Mouse (Mus musculus): ENCODE measurements around the gene Ckmt1. TPM values are rescaled to one million over a fixed set of nuclear protein-coding genes. Genes with fewer than 3 reads are reported as not detected.

The Ckmt1 gene
- polyA plus RNA-seq (2012) = not detected in 2 replicates

DNA sequence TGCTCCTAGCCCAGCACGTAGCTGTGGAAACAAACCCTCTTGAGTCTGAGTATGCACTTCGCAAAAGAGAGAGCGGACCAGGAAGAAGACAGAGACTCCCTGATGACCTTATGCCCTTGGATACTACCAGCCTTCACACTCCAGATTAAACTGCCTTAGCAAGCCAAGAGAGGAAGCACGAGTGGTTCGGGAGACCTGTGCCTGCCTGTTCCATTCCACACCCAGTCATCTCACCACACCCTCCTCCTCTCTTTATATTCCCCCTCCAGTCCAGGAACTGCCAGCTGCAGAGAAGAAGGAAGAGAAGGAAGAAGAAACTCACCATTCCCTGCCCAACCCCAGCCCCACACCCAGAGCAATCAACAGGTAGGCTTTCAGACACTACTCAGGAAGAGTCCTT lies at the start of gene Ckmt1:
Gene Ckmt1 (plus strand): TSS at position 221 of the 400 bp plus-strand sequence.
- Histone ChIP-seq H3K4me1 (ENCODE audit: control insufficient read depth) (peaks cover 22% of the 10 kb centered on the region), H3K4me3 (replicated peaks) (no peak within 1 kb of the TSS), H3K36me3 (ENCODE audit: control insufficient read depth) (no peaks in the 10 kb centered on the region), H3K9me3 (ENCODE audit: control insufficient read depth, low read length) (no peaks in the 10 kb centered on the region), H3K27me3 (ENCODE audit: control insufficient read depth) (peaks cover 74% of the 10 kb centered on the region)
- TF ChIP-seq TAL1 (IDR thresholded peaks at IDR 0.05; ENCODE audit: low read length) (no peak), GATA1 (IDR thresholded peaks at IDR 0.05; ENCODE audit: low read length) (no peak)

GRCm38 (mm10) chr2:121308997-121309416 lies 48.5 kb upstream of the Ckmt1 start:
- no peak for TF ChIP-seq GATA1 (IDR thresholded peaks at IDR 0.05; ENCODE audit: low read length)
- no peak for TF ChIP-seq TAL1 (IDR thresholded peaks at IDR 0.05; ENCODE audit: low read length)
- H3K4me3 ChIP-seq (replicated peaks) = no peak overlapping the region
- no peaks in the 10 kb centered on the region for H3K4me1 ChIP-seq (ENCODE audit: control insufficient read depth)
- peaks cover 2% of the 10 kb centered on the region; the same call in 1 of the 2 replicates for H3K27me3 ChIP-seq (ENCODE audit: control insufficient read depth)
- no peaks in the 10 kb centered on the region for H3K36me3 ChIP-seq (ENCODE audit: control insufficient read depth)
- no peaks in the 10 kb centered on the region for H3K9me3 ChIP-seq (ENCODE audit: control insufficient read depth, low read length)

DNA sequence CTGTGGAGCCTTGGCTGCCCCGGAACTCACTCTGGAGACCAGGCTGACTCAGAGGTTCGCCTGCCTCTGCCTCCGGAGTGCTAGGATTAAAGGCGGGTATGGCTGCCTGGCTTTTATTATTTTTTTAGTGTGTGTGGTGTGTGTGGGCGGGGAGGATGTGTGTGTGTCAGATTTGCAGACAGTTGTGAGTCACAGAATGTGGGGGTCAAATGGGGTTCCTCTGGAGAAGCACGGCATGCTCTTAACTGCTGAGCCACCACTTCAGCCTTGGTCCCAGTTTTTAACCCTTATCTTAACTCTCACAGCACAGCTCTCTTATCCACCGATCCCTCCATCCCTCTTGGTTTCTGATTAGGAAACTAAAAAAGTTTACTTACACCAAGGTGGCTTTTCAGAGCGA lies 41.2 kb upstream of the Ckmt1 start:
- TF ChIP-seq GATA1 (IDR thresholded peaks at IDR 0.05; ENCODE audit: low read length) (no peak), TAL1 (IDR thresholded peaks at IDR 0.05; ENCODE audit: low read length) (no peak)
- H3K9me3 ChIP-seq (ENCODE audit: control insufficient read depth, low read length) = no peaks in the 10 kb centered on the region
- H3K36me3 ChIP-seq (ENCODE audit: control insufficient read depth) = peaks cover 1% of the 10 kb centered on the region
- no peaks in the 10 kb centered on the region for H3K4me1 ChIP-seq (ENCODE audit: control insufficient read depth)
- H3K27me3 ChIP-seq (ENCODE audit: control insufficient read depth) = no peaks in the 10 kb centered on the region
- no peak overlapping the region for H3K4me3 ChIP-seq (replicated peaks)

GRCm38 (mm10) chr2:121323041-121323440 lies 34.5 kb upstream of the Ckmt1 start:
- peaks cover 8% of the 10 kb centered on the region for H3K36me3 ChIP-seq (ENCODE audit: control insufficient read depth)

GRCm38 (mm10) chr2:121323693-121324470 lies 33.6 kb upstream of the Ckmt1 start:
- H3K4me1 ChIP-seq (ENCODE audit: control insufficient read depth) = no peaks in the 10 kb centered on the region
- H3K27me3 ChIP-seq (ENCODE audit: control insufficient read depth) = no peaks in the 10 kb centered on the region
- H3K4me3 ChIP-seq (replicated peaks) = no peak overlapping the region
- H3K36me3 ChIP-seq (ENCODE audit: control insufficient read depth) = peaks cover 8% of the 10 kb centered on the region
- TF ChIP-seq GATA1 (IDR thresholded peaks at IDR 0.05; ENCODE audit: low read length) = no peak
- no peak for TF ChIP-seq TAL1 (IDR thresholded peaks at IDR 0.05; ENCODE audit: low read length)
- no peaks in the 10 kb centered on the region for H3K9me3 ChIP-seq (ENCODE audit: control insufficient read depth, low read length)

More at GRCm38 (mm10) chr2:121323041-121323440, 34.5 kb upstream of the Ckmt1 start:
- no peak overlapping the region for H3K4me3 ChIP-seq (replicated peaks)
- no peak for TF ChIP-seq GATA1 (IDR thresholded peaks at IDR 0.05; ENCODE audit: low read length)
- no peak for TF ChIP-seq TAL1 (IDR thresholded peaks at IDR 0.05; ENCODE audit: low read length)
- H3K4me1 ChIP-seq (ENCODE audit: control insufficient read depth) = no peaks in the 10 kb centered on the region
- H3K27me3 ChIP-seq (ENCODE audit: control insufficient read depth) = no peaks in the 10 kb centered on the region
- no peaks in the 10 kb centered on the region for H3K9me3 ChIP-seq (ENCODE audit: control insufficient read depth, low read length)

DNA sequence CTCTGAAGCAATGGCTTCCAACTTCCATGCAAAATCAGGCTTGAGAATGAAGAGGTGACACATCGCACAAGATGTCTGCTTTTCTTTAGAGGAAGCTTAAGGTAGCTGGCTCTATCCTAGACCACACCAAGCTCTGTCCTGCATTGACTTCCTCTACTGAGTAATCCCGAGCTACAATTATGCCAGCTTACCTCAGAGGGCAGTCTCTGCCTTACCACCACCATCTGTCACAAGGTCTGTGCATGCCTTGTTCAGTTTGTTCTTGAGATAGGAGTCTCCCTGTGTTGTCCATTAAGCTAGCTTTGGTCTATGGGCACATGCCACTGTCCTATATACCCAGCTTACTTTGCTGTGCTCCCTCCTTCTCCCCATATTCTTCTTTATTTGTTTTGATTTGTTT lies 28.0 kb upstream of the Ckmt1 start:
- Histone ChIP-seq H3K36me3 (ENCODE audit: control insufficient read depth) (peaks cover 14% of the 10 kb centered on the region), H3K4me1 (ENCODE audit: control insufficient read depth) (no peaks in the 10 kb centered on the region), H3K9me3 (ENCODE audit: control insufficient read depth, low read length) (no peaks in the 10 kb centered on the region), H3K4me3 (replicated peaks) (no peak overlapping the region), H3K27me3 (ENCODE audit: control insufficient read depth) (no peaks in the 10 kb centered on the region)
- TF ChIP-seq GATA1 (IDR thresholded peaks at IDR 0.05; ENCODE audit: low read length) (no peak), TAL1 (IDR thresholded peaks at IDR 0.05; ENCODE audit: low read length) (no peak)

- no peaks in the 10 kb centered on the region for H3K9me3 ChIP-seq (ENCODE audit: control insufficient read depth, low read length)
- no peaks in the 10 kb centered on the region for H3K27me3 ChIP-seq (ENCODE audit: control insufficient read depth)
- TF ChIP-seq TAL1 (IDR thresholded peaks at IDR 0.05; ENCODE audit: low read length) (no peak), GATA1 (IDR thresholded peaks at IDR 0.05; ENCODE audit: low read length) (no peak)
- H3K4me1 ChIP-seq (ENCODE audit: control insufficient read depth) = no peaks in the 10 kb centered on the region
- peaks cover 31% of the 10 kb centered on the region for H3K36me3 ChIP-seq (ENCODE audit: control insufficient read depth)
- no peak overlapping the region for H3K4me3 ChIP-seq (replicated peaks)
Observed at GRCm38 (mm10) chr2:121339057-121339456, 18.5 kb upstream of the Ckmt1 start.

DNA sequence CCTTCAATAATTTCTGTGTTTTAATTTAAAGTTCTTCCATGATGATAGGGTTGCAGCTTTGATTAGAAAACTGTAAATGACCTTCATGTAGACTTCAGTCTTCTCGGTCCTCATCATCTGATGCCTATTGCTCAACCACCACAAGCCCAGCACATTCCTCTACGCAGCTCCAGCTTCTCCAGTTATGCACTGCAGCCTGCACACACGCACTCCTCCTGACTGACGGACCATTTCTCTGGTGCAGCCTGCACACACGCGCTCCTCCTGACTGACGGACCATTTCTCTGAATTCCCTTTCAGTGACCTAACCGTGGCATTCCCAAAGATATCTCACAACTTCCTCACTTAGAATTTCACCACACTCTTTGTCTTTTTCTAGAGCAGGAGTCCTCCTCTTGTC lies 4.4 kb upstream of the Ckmt1 start:
- TF ChIP-seq GATA1 (IDR thresholded peaks at IDR 0.05; ENCODE audit: low read length) (no peak), TAL1 (IDR thresholded peaks at IDR 0.05; ENCODE audit: low read length) (no peak)
- Histone ChIP-seq H3K4me3 (replicated peaks) (no peak overlapping the region), H3K4me1 (ENCODE audit: control insufficient read depth) (peaks cover 16% of the 10 kb centered on the region)

GRCm38 (mm10) chr2:121354378-121354777 lies 3.1 kb upstream of the Ckmt1 start:
- Histone ChIP-seq H3K4me3 (replicated peaks) (peak overlapping the region; percentile 92), H3K27me3 (ENCODE audit: control insufficient read depth) (peaks cover 56% of the 10 kb centered on the region), H3K9me3 (ENCODE audit: control insufficient read depth, low read length) (no peaks in the 10 kb centered on the region), H3K4me1 (ENCODE audit: control insufficient read depth) (peaks cover 22% of the 10 kb centered on the region), H3K36me3 (ENCODE audit: control insufficient read depth) (peaks cover 7% of the 10 kb centered on the region)
- TF ChIP-seq TAL1 (IDR thresholded peaks at IDR 0.05; ENCODE audit: low read length) (no peak), GATA1 (IDR thresholded peaks at IDR 0.05; ENCODE audit: low read length) (no peak)

More for the DNA sequence above, 4.4 kb upstream of the Ckmt1 start:
- Histone ChIP-seq H3K36me3 (ENCODE audit: control insufficient read depth) (peaks cover 14% of the 10 kb centered on the region), H3K9me3 (ENCODE audit: control insufficient read depth, low read length) (no peaks in the 10 kb centered on the region), H3K27me3 (ENCODE audit: control insufficient read depth) (peaks cover 44% of the 10 kb centered on the region)

All from erythroblast, embryonic 14.5 days (primary cell).